Mouse (Mus musculus) kidney, postnatal 4 days (tissue): ENCODE data around the gene Per2.

Experiments
- DNase-seq, 2 experiments: peaks; one replicate each; pipeline ENCODE4 v3.0.0; 2021; ENCODE audit warnings: mixed read lengths in 2 of 2

The Per2 gene

DNA sequence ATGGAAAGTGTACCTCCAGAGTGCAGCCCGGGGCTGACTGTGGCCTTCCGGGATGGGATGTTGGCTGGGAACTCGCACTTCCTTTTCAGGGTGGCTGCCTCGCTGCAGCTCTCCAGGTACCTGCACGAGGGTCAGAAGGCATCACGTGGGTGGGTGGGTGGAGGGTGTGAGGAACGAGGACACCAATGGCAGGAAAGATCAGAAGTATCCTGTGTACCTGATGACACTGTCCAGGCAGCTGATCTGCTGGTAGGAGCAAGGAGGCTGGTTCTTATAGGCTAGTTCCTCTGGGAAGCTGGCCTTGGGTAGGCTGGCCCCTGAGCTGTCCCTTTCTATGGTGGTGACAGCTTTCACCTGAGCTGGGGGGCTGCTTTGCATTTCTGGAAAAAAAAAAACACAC is 28.4 kb downstream of the Per2 start:
- no peak for DNase-seq

DNA sequence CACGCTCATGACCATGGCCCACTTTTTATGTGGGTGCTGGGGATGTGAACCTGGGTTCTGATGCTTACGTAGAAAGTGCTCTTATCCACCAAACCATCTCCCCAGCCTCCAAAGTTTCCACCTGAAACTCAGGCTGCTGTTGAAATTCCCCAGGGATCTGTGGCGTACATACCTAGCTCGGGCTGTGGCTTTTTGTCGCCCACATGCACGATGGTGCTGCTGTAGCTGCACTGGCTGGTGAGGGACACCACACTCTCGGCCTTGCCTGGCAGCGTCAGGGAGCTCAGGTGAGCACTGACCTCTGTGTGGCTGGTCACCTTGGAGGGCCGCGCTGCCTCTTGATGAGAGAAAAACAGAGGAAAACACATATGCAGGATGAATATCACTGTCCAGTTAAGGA is 29.9 kb downstream of the Per2 start:
- no peak for DNase-seq

DNA sequence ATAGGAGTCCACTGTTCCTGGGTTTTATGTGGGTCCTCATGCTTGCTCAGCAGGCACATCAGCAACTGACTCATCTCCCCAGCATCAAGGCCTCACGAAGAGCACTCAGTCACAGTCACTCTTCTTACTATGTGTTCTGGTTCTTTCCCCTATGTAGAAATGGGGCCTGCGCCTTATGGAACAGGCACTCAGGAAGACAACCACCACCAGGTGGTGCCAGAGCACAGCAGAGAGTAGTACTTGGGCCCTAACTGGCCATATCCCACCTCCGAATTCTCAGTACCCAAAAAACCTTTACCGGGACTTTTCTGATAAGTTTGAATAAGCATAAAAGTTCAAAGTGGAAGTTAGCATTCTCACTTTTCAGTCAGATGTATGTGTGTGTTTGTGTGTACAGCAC is 30.5 kb downstream of the Per2 start:
- peak; percentile 95 for DNase-seq

DNA sequence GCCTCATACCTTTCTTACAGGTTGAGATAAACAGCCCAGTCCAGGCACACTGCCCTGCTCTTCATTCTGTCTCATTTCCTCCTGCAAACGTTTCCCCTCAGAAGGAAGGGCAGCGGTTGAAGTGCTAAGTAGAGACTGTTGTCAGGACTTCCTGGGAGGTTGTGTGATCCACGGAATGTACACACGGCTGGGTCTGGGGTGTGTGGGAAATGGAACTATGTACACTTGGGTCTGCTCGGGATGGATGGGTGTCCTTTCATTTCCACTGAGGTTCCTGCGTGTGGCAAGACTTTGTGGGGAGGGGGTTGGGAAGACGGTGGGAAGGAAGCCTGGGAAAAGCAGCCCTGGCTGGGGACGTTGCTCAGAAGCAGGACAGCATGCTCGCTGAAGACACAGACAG is 32.7 kb downstream of the Per2 start:
- DNase-seq, result no peak

DNA sequence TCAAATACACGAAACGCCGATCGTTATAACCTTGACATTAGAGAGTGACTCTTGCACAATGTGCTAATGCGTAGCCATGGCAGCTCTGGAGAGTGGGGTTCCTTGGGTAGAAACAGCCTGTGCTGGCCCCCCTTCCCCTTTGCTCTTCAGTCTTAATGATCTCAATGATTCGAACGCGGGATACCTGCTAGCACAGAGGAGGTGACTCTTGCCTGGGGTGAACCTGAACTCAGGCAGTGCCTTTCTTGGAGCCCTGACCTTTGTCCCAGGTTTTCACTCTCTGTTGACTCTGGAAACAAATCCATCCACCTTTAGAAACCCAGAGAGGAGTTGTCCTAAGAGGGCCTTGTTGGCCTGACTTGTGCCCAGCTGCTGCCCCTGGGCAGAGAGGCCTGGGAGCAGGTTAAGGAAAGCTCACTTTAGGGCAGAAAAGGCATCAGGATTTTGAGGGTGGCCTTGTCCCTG is 38.5 kb downstream of the Per2 start:
- DNase-seq, result no peak

DNA sequence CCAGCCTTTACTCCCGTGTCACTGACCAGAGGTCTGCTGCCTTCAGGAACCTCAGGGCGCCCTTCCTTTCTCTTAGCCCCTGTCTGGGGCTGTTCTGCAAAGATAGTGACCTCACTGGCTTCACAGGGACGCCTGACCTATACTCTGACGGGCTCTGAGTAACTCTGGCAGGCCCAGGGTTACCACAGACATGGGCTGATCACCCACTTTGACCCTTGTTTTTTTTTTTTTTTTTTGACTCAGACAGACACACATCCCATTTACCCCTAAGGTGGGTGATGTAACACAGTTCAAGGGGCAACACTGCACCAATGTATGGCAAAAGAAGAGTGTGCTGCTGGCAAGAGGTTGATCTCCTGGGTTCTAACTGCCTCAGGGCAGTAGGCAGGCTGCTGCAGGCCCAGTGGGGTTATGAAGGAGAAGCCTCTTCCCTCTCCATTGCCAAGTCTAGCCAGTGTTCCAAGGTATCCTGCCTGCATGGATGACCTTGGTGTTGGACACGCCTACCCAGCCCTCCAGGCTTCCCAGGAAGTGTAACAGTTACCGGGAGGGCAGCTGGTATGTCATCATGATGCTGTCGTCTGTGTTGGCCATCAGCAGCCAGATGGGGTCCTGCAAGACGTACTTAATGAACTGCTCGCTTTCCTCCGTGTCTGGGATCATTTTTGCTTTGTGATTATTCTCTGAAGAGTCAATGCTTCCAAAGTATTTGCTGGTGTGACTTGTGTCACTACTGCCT is 39.1 kb downstream of the Per2 start:
- no peak for DNase-seq

DNA sequence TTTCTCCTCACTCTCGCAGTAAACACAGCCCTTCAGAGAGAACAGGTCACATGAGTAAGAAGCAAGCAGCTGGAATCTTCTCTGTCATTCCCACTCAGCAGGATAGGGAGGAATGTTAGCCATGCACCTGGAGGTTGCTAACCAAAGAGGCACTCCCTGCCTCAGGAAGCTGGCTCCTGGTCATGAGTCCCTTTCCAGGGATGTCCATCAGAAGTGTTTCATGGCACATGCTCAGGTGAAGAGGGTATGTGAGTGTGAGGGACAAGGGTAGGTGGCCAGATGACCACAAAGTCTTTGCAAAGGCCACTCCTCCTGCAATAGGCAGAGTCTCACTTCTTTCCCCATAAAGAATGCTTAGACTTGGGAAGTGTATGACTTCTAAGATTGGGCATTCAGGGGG is 41.1 kb downstream of the Per2 start:
- no peak for DNase-seq

DNA sequence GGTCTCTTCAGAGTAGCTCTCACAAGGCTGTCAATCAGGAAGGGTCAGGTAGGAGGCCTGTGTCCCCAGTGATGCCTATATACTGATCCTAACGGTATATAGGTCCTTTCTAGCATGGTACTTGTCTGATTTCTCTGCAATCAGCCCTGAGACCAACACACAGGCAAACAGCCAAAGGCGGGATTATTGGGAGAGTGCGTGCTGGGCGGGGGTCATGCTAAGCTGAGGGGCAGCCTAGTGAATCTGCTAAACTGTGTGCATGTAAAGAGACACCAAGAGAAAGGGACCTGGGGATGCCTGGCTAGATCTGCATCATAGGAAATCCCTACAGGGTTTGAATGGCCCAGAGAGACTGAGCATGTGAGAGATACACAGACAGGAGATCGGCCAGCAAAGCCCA is 43.8 kb downstream of the Per2 start:
- peak in 1 of 2 experiments; percentile 15 for DNase-seq

DNA sequence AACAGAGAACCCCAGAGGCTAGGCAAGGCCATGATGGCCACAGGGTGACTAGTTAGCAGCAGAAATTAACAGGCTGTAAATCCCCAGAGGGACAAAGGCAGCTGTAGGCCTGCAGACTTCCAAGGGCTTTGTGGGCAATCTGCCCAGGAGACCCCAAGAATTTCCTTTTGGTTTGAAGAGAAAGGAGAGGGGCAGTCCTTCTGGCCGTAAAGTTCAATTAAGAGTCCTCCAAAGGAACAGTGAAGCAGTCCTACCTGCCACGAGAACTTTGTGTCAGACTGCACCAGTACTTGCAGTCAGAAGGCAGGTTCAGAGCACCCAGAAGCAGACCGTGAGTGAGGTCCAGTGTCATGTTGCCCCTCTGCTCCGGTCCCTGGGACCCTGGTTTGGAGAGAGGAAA is 44.2 kb downstream of the Per2 start:
- DNase-seq, result peak; percentile 48 to 55

DNA sequence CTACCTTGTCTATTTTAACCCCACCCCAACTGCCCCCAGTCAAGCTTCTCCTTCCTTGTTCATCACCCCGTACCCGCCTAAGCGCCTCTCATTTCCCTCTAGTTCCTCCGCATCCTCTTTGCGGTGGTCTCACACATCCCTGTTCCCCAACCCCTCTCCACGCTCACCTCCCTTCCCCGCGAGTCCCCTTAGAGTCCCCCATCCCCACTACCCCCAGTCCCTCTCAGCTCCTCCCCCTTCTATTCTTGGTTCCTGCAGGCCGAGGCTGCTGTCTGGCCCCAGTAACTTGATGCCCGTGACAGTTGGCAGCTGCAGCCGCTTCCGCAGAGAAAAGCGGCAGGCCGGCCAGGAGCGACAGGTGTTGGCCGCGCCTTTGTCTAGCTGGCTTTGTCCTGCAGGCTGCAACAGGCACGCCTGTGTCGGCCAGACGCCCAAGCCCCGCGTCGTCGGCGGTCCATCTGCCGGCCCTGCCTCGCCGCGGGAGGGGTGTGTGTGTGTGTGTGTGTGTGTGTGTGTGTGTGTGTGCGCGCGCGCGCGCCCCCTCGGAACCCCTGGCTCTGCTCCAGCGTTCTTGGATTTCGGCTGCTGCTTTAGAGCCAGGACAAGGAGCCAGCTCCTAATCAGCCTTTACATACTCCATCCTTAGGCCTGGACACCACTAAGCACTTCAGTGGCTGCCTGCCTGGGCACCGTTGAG is 45.1 kb downstream of the Per2 start, which contains the start of gene Hes6:
Hes6 (minus strand) TSS at position 141 of the 697 bp plus-strand sequence.
- peak; percentile 83 to 90 for DNase-seq

DNA sequence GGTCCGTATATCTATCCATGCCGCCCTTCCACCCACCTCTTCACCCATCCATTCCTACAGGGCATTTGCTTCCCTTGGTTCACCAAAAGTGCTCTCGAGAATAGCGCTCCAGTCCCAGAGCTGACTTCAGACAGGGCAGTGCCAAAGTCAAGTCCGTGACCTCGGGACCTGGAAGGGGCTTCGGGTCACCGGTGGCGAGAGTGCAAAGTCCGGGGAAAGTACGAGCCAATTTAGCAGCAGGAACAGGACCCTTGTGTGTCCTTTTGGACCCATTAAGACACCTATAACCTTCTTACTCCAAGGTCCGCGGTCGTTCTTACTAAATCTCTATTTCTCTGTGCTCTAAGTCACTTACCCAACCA is 45.6 kb downstream of the Per2 start:
- DNase-seq, result no peak

DNA sequence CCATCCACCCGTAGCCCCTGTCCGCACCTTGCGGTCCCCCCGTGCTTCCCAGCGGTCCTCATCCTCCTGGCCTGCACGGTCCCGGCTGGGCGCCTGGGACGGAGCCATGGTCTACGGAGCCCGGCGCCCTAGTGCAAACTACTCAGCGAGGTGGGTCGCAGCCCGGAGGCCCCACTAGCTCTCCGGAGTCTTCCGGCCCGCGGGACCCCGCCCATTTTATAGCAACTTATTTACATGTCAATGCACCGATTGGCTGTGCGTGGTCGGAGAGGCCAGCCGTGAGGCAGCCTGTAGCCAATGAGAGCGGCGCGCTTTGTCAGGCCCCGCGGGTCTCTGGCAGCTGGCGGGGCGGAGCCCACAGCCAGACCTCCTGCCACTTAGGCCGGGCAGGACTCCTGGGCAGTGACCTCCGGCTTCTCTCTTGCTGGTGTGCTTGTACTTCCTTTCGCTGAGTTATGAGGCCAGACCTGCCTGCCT is 46.1 kb downstream of the Per2 start:
- DNase-seq, result peak; percentile 95 to 98

DNA sequence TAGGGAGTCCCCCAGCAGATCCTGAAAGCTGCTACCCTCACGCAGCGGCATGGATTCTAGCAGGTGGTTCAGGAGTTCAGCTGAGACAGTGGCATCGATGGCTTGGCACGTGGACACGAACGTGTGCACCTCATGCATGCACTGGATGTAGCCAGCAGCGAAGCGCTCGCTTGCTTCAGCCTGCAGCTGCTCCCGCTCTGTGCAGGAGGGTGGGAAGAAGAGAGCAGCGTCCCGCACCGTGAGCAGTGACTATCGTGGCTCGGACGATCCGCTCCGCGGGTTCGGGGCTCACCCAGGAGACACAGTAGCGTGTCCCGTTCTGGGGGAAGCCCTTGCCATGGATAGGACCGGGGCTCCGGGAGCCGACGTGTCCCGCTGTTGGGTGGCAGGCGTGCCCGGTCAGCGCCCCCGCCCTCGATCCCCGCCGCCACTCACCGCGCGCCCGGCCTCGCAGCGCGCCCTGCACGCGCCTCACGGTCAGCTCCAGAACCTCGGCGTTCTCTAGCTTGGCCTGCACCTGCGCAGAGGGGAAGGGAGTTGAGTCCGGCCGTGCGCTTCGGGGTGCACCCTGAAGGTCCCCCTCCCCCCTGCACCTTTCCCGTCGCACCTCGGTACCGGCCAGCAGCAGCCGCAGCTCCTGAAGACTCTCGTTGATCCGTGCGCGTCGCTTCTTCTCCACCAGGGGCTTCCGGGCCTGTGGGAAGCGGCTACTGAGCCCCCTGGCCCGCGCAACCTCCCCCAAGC is 46.7 kb downstream of the Per2 start:
- peak; percentile 31 to 50 for DNase-seq

DNA sequence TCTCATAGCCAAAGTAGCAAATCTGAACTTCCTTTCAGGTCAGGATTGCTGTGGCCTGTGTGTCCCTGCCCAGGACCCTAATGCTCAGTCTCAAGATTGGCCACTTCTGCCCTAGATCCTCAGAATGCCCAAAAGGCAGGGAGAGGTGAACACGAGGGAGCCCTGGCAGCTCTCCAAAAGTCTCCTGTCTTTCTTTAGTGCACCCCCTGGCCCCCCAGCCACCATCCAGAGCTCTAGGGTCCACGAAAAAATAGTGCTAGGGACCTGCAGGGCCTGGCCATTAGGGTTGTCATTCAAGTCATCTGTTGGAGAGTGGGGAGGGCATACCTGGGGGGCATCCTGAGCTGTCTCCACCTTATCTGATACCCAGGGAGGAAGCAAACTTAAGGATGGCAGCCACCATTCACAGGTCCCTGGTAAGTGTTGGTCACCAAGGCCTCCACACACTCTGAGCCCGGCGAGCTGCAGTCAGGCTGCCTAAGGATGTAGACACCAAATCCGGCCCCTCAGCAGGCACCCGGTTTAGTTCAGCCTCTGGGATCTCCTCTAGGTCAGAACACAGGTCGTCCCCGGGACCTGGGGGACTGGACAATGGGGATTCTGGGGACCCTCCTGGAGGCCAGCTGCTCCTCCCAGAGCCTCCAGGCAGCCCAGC is 47.4 kb downstream of the Per2 start:
- DNase-seq, result no peak

DNA sequence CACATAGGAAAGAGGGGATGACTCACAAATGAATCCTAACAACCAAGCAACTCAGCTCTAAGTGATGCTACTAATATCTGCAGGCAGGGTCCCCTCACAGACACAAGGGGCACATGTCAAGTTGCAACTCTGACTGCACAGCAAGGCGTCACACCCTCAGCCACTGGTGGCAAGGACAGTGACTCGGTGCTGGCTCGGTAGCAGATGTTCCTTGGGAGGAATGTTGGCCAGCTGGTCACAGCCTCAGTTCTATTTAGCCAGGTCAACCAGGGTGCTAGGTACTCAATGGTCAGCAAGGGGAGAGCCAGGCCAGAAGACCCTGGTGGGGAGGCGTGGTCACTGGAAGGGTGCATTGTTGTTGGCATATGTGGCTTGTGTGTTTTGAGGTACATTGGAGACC is 51.3 kb downstream of the Per2 start:
- DNase-seq, result no peak

DNA sequence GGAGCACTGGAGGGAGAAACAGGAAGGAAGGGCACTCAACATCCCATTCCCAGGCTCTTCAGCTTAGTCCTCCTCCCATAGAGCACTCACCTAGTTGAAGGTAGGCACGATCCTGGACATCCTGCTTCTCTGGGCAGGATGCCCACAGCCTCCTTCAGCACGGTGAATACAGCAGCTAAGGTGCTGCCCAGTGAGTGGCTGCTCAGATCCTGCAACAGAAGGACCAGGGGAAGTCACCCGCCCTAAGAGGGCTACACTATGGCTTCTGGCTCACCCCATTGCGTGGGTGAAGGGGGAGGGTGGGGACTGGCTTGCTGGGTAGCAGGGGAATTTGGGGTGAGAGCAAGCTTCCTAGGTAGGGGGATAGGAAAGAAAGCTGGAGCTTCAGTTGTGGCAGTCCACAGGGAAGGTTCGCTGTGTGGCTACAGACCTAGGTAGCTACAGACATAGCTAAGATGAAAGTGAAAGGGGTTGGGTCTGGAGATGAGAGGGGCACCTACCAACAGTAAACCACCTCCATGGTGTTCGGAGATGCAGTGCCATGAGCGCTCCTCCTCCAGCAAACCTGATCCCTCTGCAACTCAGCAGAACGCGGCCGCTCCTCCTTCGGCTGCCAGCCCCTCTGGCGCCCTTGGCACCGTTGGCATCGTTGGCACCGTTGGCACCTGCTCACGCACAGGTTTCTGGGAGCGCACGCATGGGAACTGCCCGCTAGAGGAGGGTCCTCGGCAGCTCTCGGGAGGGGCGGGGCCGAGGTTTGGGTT is 53.5 kb downstream of the Per2 start:
- DNase-seq, result no peak

DNA sequence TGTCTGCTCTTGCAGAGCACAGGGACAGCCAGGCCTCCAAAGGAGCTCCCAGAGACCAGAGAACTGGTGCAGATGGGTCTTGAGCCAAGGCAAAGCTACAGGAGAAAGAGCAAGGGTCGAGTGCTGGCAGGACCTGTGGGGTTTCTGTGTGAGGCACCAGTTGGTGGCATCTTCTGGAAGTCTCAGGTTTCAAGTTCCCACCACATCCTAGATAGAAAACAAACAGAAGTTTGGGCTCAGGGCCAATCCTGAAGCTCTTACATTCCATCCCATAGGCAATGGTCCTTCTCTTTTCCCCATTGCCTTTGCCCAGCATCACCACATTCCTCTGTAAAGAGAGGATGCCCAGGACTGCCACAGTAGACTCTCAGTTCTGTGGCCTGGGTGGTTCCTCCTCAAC is 54.1 kb downstream of the Per2 start:
- DNase-seq, result no peak

DNA sequence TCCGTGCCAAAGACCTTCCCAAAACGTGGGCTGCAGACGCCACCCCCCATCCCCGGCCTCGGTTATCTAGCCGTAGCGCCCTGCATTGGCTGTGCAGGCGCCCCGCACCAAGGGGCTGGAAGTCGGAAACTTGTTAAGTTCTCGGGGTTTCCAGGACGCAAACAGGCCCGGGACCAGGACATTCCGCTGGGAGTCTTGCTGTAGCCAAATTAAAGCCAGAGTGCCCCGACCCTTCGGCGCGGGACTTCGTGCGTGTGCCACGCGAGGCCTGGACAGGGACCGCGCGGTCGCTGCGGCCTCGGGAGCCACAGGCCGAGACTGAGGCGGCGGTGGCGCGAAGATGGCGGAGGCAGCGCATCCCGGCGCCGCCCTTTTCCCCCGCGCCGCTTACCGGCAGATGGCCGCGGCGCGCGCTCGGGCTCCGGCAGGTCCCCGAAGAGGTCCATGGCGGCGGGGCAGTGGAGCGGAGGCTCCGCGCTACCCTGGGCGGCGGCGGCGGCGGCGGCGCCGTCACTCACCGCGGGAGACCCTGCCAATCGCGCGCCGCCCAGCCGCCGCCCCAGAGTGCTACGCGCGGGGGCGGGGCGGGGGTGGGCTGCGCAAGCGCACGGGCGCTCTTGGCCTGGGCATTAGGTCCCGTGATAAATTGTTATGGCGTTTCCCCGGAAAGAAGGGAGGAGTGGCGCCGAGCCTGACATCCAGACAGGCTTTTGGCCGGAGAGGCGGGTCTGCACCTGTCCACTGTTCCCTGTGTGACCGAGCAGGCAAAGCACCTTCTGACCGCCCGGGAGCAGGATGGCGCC is 60.7 kb downstream of the Per2 start, which contains the start of gene Ilkap:
Ilkap (minus strand) TSS at position 556 of the 803 bp plus-strand sequence.
- DNase-seq, result peak; percentile 81 to 91

DNA sequence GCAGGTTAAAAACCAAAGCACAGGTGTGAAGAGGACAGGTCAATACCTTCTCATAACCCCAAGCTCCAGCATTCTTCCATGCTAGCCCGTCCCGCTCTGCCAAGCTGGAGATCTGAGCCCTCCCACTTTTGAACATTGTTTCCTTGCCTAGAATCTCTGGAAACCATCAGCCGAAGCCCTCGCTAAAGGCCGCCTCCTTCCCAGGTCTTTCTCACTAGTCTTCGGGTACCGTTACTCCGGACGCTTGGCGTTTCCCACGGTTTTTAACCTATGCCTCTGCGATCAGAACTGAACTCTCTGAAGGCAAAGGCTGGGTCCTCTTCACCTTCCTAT is 61.2 kb downstream of the Per2 start:
- DNase-seq, result peak in 1 of 2 experiments; percentile 58

DNA sequence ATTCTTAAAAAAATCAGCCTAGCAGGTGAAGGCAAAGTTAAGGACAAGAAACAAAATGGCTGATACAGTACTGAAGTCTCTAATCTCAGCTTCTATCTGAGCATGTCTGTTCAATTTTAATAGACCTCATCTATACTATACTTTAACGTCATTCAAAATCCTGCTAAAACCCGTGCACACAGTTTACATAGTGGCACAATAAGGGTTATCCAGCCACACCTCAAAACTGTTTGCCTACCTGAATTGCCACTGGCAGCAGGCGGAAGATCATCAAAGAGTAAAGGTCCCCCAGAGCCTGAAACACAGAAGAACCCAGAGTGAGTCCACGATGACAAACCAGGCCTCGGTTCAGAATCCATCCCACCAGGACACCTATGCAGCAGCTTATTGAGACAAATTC is 68.8 kb downstream of the Per2 start:
- no peak for DNase-seq

DNA sequence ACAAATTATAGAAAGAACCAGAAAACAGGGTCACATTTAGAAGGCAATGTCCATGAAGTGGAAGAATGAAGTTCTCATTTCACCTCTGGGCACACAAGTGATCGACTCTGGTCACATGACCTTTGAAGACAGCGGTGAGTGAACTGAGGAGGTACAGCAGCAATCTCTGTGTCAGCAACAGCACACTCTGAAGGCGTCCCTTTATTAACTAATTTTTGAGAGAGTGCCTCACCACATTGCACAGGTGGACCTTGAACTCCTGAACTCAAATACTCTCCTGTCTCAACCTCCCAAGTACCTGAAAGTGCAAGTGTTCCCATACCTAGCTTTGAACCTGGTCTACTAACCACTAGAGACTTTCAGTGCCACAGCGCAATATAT is 78.0 kb downstream of the Per2 start:
- DNase-seq, result no peak
